Mouse (Mus musculus) liver, embryonic 11.5 days (tissue): ENCODE results near the gene Dock7. TPM values are rescaled to one million over a fixed set of nuclear protein-coding genes. Genes with fewer than 3 reads are reported as not detected.

Source experiments
- ATAC-seq: fragments of 200-750 bp; cut with Nextera tagmentation; replicated peaks from 2 replicates; pipeline ENCODE4 v1.8.0; 2017; ENCODE audit warnings: moderate number of reproducible peaks, mild to moderate bottlenecking, moderate TSS enrichment, moderate library complexity; ENCODE audit not compliant: low FRiP score
- DNase-seq: peaks from one replicate; pipeline ENCODE4 v3.0.0-alpha.2; 2017; ENCODE audit warnings: low spot score
- H3K27ac ChIP-seq: fragments of 300-500 bp; sonication (generic); 2 replicates; pipeline ENCODE4 v1.5.1; 2014; ENCODE audit warnings: mild to moderate bottlenecking, low read depth, low read length, control low read depth
- H3K27me3 ChIP-seq: fragments of 300-500 bp; sonication (generic); replicated peaks from 2 replicates; pipeline ENCODE4 v1.6.1; 2014; ENCODE audit warnings: low read length, mixed read lengths; ENCODE audit not compliant: control insufficient read depth, insufficient read depth
- H3K36me3 ChIP-seq: fragments of 300-500 bp; sonication (generic); 2 replicates; pipeline ENCODE4 v1.6.1; 2014; ENCODE audit warnings: mild to moderate bottlenecking, low read length, moderate library complexity, mixed read lengths; ENCODE audit not compliant: control insufficient read depth, insufficient read depth
- H3K4me1 ChIP-seq: fragments of 300-500 bp; sonication (generic); replicated peaks from 2 replicates; pipeline ENCODE4 v1.6.1; 2014; ENCODE audit warnings: low read length, mixed read lengths; ENCODE audit not compliant: control insufficient read depth, insufficient read depth
- H3K4me2 ChIP-seq: fragments of 300-500 bp; sonication (generic); 2 replicates; pipeline ENCODE4 v1.6.1; 2014; ENCODE audit warnings: mild to moderate bottlenecking, control low read depth, moderate library complexity
- H3K4me3 ChIP-seq: fragments of 300-500 bp; sonication (generic); 2 replicates; pipeline ENCODE4 v1.5.1; 2014; ENCODE audit warnings: low read depth, low read length, control low read depth
- H3K9ac ChIP-seq: fragments of 300-500 bp; sonication (generic); 2 replicates; pipeline ENCODE4 v1.6.1; 2014; ENCODE audit warnings: low read depth, low read length, control low read depth
- H3K9me3 ChIP-seq: fragments of 300-500 bp; sonication (generic); 2 replicates; pipeline ENCODE4 v1.6.1; 2016; ENCODE audit warnings: low read length, inconsistent platforms, mixed read lengths; ENCODE audit not compliant: control insufficient read depth
- WGBS: fragments of 180-500 bp; shearing (Covaris S2); extraction: QIAGEN DNeasy Blood & Tissue Kit; methylation state at CpG from one replicate; pipeline ENCODE4 v1.1.7; 2014; 5-methylcytosine and 5-hydroxymethylcytosine counted together
- polyA plus RNA-seq: library from polyadenylated mRNA; unstranded; fragments of >200 nt; fragmentation: Nextera tagmentation; extraction: Ambion mirVana; gene quantifications from 2 replicates; pipeline ENCODE4 v1.2.1, GENCODE M21; 2014

Dock7 gene
- polyA plus RNA-seq, 1 experiment from 2014 or later = 39.0 TPM

DNA sequence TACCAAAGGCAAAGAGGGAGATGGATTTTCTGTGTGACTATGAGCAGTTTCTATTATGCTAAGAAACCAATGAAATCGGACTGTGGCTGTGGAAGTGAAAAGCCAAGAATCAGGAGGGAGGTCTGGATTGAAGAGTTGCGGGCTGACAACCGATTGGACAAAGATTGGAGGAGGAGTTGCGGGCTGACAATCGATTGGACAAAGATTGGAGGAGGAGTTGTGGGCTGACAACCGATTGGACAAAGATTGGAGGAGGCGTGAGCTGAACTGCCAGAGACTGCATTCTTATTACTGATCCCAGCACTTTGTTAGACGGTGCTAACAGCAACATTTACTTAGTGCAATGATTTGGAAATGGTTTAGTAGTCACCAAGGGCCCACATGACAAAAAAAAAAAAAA is 12.6 kb upstream of the Dock7 start:
- H3K4me2 ChIP-seq = no peak overlapping the region
- no peaks in the 10 kb centered on the region for H3K27me3 ChIP-seq
- ATAC-seq = no peak
- no peak for DNase-seq
- peaks cover 3% of the 10 kb centered on the region for H3K4me1 ChIP-seq
- H3K36me3 ChIP-seq = no peaks in the 10 kb centered on the region
- H3K4me3 ChIP-seq = no peak overlapping the region
- no peaks in the 10 kb centered on the region for H3K9me3 ChIP-seq
- 89% methylated on average over 8 of the region's 8 CpGs for WGBS
- no peak overlapping the region for H3K27ac ChIP-seq
- H3K9ac ChIP-seq = no peak overlapping the region

DNA sequence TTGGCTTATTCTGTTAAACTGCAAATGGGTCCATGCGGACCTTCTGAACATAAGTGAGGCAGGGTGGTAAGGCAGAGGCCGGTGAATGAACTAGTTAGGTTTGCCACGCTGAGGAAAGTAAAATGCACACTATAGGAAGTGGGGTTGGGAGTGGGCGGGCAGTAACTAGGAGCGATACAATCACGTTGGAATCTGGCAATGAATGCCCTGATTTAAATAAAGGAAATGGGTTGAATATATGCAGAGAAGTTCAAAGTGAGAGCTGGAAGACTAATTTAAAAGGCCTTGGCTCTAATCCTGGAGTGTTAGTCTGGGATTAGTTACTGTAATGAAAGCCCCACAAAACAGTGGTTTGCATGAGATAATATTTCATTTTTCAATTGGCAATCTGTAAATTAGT is 12.0 kb upstream of the Dock7 start:
- Histone ChIP-seq H3K27me3 (no peaks in the 10 kb centered on the region), H3K36me3 (no peaks in the 10 kb centered on the region), H3K9ac (no peak overlapping the region), H3K4me3 (no peak overlapping the region), H3K4me2 (no peak overlapping the region), H3K4me1 (peaks cover under 1% of the 10 kb centered on the region), H3K27ac (no peak overlapping the region), H3K9me3 (no peaks in the 10 kb centered on the region)
- WGBS = 70% methylated on average over 6 of the region's 6 CpGs
- DNase-seq = no peak
- no peak for ATAC-seq

DNA sequence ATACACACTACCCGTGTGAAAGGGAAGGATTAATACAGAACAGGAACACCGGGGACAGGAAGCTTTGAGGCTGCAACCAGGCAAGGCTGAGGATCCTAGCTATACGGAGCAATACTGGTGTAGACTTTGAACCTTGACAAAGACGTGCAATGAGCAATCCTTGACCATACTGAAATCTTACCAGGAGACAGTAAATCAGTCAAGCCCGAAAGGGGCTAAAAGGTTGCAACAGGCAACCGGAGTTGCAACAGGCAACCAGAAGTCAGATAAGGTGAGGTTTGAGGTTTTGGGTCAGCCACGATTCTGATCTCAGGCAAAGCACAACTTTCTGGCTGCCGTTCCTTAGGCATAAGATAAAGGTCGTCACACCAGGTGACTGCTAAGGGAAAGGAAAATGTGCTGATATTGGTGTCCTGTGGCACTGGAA is 10.5 kb upstream of the Dock7 start:
- H3K4me3 ChIP-seq = no peak overlapping the region

DNA sequence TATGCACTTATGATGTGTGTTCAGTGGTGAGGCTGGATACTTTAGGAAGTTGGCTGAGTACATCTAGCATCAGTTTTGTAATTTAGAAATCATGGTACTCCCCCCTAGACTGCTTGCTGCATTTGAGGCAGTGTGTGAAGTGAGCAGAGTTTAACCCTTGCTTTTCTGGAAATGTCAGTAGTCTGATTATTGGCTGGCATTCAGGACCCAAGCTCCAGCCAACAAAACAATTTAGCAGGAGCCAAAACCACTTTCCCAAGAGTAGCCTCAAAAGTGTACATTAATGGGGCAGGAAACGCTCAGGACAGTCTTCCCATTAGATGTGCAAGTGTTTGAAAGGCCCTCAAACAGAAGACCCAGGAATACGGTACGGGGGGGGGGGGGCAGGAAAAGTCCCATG is 2.8 kb upstream of the Dock7 start:
- Histone ChIP-seq H3K36me3 (no peaks in the 10 kb centered on the region), H3K4me3 (no peak overlapping the region), H3K27ac (no peak overlapping the region), H3K27me3 (no peaks in the 10 kb centered on the region), H3K9me3 (no peaks in the 10 kb centered on the region), H3K4me1 (peaks cover 10% of the 10 kb centered on the region), H3K4me2 (no peak overlapping the region), H3K9ac (no peak overlapping the region)
- DNase-seq = no peak
- WGBS = 72% methylated on average over 3 of the region's 3 CpGs
- no peak for ATAC-seq

More for the DNA sequence above, 10.5 kb upstream of the Dock7 start:
- Histone ChIP-seq H3K4me2 (no peak overlapping the region), H3K27ac (no peak overlapping the region), H3K9ac (no peak overlapping the region), H3K4me1 (no peaks in the 10 kb centered on the region), H3K9me3 (no peaks in the 10 kb centered on the region), H3K36me3 (no peaks in the 10 kb centered on the region), H3K27me3 (no peaks in the 10 kb centered on the region)
- ATAC-seq = no peak
- DNase-seq = no peak
- WGBS = 44% methylated on average over 9 of the region's 9 CpGs

DNA sequence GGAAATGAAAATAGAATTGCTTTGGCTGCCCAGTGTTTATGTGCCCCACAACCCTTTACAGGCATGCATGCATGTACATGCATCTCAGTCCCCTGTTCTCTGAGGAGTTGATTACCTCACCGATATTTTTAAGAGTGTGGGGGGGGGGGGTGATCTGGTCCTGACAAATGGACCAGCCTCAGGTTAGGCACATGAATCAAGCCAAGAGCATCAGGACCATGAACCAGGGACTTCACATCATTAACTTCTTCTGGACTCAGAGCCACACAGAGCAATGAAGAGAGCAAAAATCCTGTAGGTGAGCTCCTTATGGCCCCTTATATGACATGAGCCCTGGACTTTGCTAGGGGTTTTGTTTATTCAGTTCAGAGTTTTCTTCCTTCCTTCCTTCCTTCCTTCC is 2.1 kb upstream of the Dock7 start:
- WGBS = 68% methylated on average over 1 of the region's 1 CpGs

DNA sequence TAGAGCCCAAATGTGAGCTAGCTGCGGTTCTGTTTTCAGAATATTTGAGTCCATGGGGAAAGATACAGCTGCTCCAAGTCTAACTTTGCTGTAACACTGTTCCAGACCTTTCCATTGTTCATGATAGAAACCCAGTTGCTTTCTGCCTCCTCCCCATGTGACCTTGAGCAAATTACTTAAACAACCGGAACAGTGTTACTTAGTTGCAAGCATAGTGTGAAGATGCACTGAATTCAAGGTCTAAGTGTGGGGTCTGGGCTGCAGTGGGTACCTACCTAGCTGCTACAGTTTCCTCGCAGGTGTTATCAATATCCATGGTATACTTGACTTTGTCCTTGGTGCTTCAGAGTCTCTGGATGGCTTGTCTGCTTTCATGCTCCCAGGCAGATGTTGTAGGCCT is 1.3 kb upstream of the Dock7 start:
- no peak overlapping the region for H3K4me3 ChIP-seq
- no peak for DNase-seq
- ATAC-seq = no peak
- no peak overlapping the region for H3K4me2 ChIP-seq
- H3K27ac ChIP-seq = no peak overlapping the region
- no peaks in the 10 kb centered on the region for H3K36me3 ChIP-seq
- WGBS = 67% methylated on average over 3 of the region's 3 CpGs
- no peaks in the 10 kb centered on the region for H3K27me3 ChIP-seq
- peaks cover 10% of the 10 kb centered on the region for H3K4me1 ChIP-seq
- H3K9ac ChIP-seq = no peak overlapping the region
- H3K9me3 ChIP-seq = no peaks in the 10 kb centered on the region

More for the DNA sequence above, 2.1 kb upstream of the Dock7 start:
- Histone ChIP-seq H3K36me3 (no peaks in the 10 kb centered on the region), H3K4me2 (no peak overlapping the region), H3K27me3 (no peaks in the 10 kb centered on the region), H3K4me3 (no peak overlapping the region), H3K4me1 (peaks cover 10% of the 10 kb centered on the region), H3K9me3 (no peaks in the 10 kb centered on the region), H3K27ac (no peak overlapping the region), H3K9ac (no peak overlapping the region)
- DNase-seq = no peak
- no peak for ATAC-seq

DNA sequence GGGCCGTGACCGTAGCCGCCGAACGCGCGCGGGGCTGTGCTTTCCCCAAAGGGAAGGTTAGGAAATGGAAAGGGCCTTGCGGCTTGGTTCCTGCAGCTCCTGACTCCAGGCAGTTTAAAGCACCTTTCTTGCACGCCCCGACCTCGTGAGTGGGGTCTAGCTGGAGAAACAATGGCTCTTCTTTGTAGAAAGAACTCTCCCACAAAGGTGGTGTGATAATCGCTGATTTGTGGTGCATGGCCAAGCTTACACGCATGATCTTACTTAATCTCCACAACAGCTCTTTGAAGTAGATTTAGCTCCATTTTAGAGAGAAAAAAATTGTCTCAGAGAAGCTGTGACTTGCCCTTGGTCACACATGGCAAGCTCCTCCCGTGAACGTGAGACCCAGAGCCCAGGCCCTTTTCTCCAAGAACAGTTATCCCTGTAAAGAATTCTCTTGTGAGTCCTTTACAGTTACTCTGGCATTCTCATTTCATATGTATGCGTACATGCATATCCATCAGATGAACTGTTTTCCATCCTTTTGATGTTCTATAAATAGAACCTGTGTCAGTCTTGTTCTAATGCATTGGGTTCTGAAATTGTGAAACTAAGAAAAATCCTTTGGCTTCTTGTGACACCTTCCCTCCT is 524 bp upstream of the Dock7 start:
- peak overlapping the region; percentile 93 for H3K4me2 ChIP-seq
- no peak for DNase-seq
- ATAC-seq = no peak; the same call in 1 of the 2 replicates

DNA sequence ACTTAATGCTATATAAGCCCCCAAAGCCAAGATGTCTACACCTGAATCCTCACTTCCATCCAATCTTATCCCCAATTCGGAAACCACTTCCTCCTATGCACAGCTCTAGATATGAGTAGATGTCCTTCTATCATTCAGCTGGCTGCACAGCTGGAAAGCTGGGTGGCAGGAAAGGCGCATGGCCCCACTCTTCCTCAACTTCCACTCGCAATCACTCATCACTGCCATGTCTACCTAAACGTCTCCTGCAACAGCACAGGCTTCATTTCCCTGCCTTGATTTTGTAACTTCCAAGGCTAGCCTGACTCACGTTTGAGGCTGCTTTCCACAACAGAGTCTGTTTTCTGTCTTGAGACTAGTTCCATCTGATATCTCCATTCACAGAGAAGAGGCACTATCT is 1.7 kb downstream of the Dock7 start:
- Histone ChIP-seq H3K4me1 (peaks cover 21% of the 10 kb centered on the region), H3K9me3 (no peaks in the 10 kb centered on the region), H3K36me3 (no peaks in the 10 kb centered on the region), H3K4me2 (peak overlapping the region; percentile 93), H3K27ac (no peak overlapping the region), H3K4me3 (no peak overlapping the region), H3K9ac (no peak overlapping the region), H3K27me3 (no peaks in the 10 kb centered on the region)
- ATAC-seq (0 out of 2 replicates have a peak, but pooled peaks have one; percentile 7), DNase-seq (no peak)
- WGBS = 31% methylated on average over 5 of the region's 5 CpGs

More for the DNA sequence above, 524 bp upstream of the Dock7 start:
- WGBS = 6% methylated on average over 17 of the region's 17 CpGs
- no peaks in the 10 kb centered on the region for H3K36me3 ChIP-seq
- H3K4me3 ChIP-seq = peak overlapping the region; percentile 88
- H3K9ac ChIP-seq = peak overlapping the region; percentile 94
- H3K27ac ChIP-seq = no peak overlapping the region
- no peaks in the 10 kb centered on the region for H3K9me3 ChIP-seq
- H3K27me3 ChIP-seq = no peaks in the 10 kb centered on the region
- peaks cover 18% of the 10 kb centered on the region for H3K4me1 ChIP-seq

DNA sequence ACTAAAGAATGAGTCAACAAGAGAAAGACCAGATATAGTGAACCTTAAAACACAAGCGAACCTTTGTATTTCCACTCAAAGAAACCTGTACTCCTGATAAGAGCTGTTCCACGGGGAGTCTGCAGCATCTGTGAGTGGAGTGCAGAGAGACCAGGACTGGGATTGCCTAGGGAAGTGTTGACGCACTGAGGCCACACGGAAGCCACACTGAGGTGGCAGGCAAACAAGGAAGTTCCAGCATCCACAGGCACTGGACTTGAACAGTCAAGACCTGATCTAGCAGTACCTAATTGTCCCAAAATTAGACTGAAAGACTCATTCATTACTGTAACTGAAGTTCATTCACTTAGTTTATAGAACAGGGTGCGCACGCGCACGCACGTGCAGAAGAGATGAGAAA is 4.9 kb downstream of the Dock7 start:
- H3K27me3 ChIP-seq = no peaks in the 10 kb centered on the region
- 73% methylated on average over 9 of the region's 9 CpGs for WGBS
- H3K36me3 ChIP-seq = no peaks in the 10 kb centered on the region
- H3K4me2 ChIP-seq = no peak overlapping the region
- H3K4me3 ChIP-seq = no peak overlapping the region
- no peak overlapping the region for H3K9ac ChIP-seq
- ATAC-seq (no peak), DNase-seq (no peak)
- no peaks in the 10 kb centered on the region for H3K9me3 ChIP-seq
- H3K4me1 ChIP-seq = peaks cover 25% of the 10 kb centered on the region
- no peak overlapping the region for H3K27ac ChIP-seq
